Comparison of ENCODE assay signal across 22 mouse cellular contexts in genomic region chr1:175317264-175317663, GRCm38 (mm10).
DNase-seq lines count a peak whose midpoint lies in the region; ATAC-seq and TF ChIP-seq lines count a peak whose summit lies in the region.
"Had no signal": no experiment of that assay in that cellular context is flagged by ENCODE, and none has a peak within 500 bp of the region (broad histone marks: within the 10 kb centered on the region; RNA-seq: fewer than 3 reads in every experiment).

No protein-coding gene starts in this region.

- H3K4me2 ChIP-seq in kidney, embryonic 16.5 days (replicated peaks; ENCODE audit: low read depth, low read length), result no peak overlapping the region
- H3K4me2 ChIP-seq: embryonic facial prominence, embryonic 13.5 days; forebrain, embryonic 12.5 days; forebrain, embryonic 15.5 days; heart, embryonic 11.5 days; hindbrain, embryonic 12.5 days; hindbrain, embryonic 15.5 days had no signal

- DNase-seq in embryo, embryonic 10 days (ENCODE audit: low spot score), result peak; percentile 32
- DNase-seq in embryo, embryonic 11 days, result no peak
- DNase-seq in kidney, adult 2 months, result no peak
- DNase-seq in embryonic facial prominence, embryonic 10.5 days (ENCODE audit: low spot score), result peak; percentile 13
- DNase-seq in testis, postnatal 10 days (ENCODE audit: low spot score), result no peak
- DNase-seq: adrenal gland, adult 8-10 months; adrenal gland, postnatal 25 days; cerebellum, adult 11-12 months; cerebellum, adult 8-10 months; cerebellum, postnatal 10 days; cerebellum, postnatal 36 days; gastrocnemius, postnatal 10 days; heart, adult 11 months had no signal

- ATAC-seq in kidney, embryonic 16.5 days (ENCODE audit: low FRiP score, low TSS enrichment), result peak; percentile 88; the same call in 1 of the 2 replicates
- ATAC-seq: activated CD4-positive, CD25-positive, alpha-beta regulatory T cell, adult 4 months; forebrain, embryonic 15.5 days had no signal

- no peaks in the 10 kb centered on the region for H3K9me3 ChIP-seq in kidney, embryonic 16.5 days (ENCODE audit: low read length)
- H3K9me3 ChIP-seq in embryonic facial prominence, embryonic 10.5 days, result no peaks in the 10 kb centered on the region
- H3K9me3 ChIP-seq: embryonic facial prominence, embryonic 13.5 days; forebrain, embryonic 12.5 days; forebrain, embryonic 15.5 days; hindbrain, embryonic 12.5 days; hindbrain, embryonic 15.5 days had no signal

- no peaks in the 10 kb centered on the region for H3K27me3 ChIP-seq in kidney, embryonic 16.5 days (ENCODE audit: insufficient read depth, low read length)
- no peaks in the 10 kb centered on the region for H3K27me3 ChIP-seq in kidney, adult 2 months (replicated peaks; ENCODE audit: control insufficient read depth, insufficient read depth, low read length)
- H3K27me3 ChIP-seq in embryonic facial prominence, embryonic 10.5 days (replicated peaks; ENCODE audit: low read depth, poor library complexity, severe bottlenecking), result no peaks in the 10 kb centered on the region
- H3K27me3 ChIP-seq: embryonic facial prominence, embryonic 13.5 days; forebrain, embryonic 12.5 days; forebrain, embryonic 15.5 days; hindbrain, embryonic 12.5 days; hindbrain, embryonic 15.5 days had no signal

- H3K4me3 ChIP-seq in kidney, embryonic 16.5 days (ENCODE audit: low read length), result no peak overlapping the region
- no peak overlapping the region for H3K4me3 ChIP-seq in kidney, adult 2 months (ENCODE audit: insufficient read depth, low read depth, low read length)
- no peak overlapping the region for H3K4me3 ChIP-seq in embryonic facial prominence, embryonic 10.5 days
- H3K4me3 ChIP-seq: embryonic facial prominence, embryonic 13.5 days; erythroblast, embryonic 14.5 days; forebrain, embryonic 12.5 days; forebrain, embryonic 15.5 days; hindbrain, embryonic 12.5 days; hindbrain, embryonic 15.5 days had no signal

- WGBS in kidney, embryonic 16.5 days, result 9% methylated on average over 1 of the region's 1 CpGs
- WGBS in kidney, adult 2 months, result 15% methylated on average over 1 of the region's 1 CpGs
- 19% methylated on average over 1 of the region's 1 CpGs for WGBS in embryonic facial prominence, embryonic 10.5 days

- no peaks in the 10 kb centered on the region for H3K36me3 ChIP-seq in kidney, embryonic 16.5 days (ENCODE audit: insufficient read depth, low read length)
- no peaks in the 10 kb centered on the region for H3K36me3 ChIP-seq in kidney, adult 2 months (ENCODE audit: control insufficient read depth, insufficient read depth, low read length)
- no peaks in the 10 kb centered on the region for H3K36me3 ChIP-seq in embryonic facial prominence, embryonic 10.5 days (replicated peaks)
- H3K36me3 ChIP-seq: embryonic facial prominence, embryonic 13.5 days; forebrain, embryonic 12.5 days; forebrain, embryonic 15.5 days; hindbrain, embryonic 12.5 days; hindbrain, embryonic 15.5 days had no signal

- no peak overlapping the region for H3K27ac ChIP-seq in kidney, embryonic 16.5 days (ENCODE audit: low read length)
- no peak overlapping the region for H3K27ac ChIP-seq in kidney, adult 2 months (ENCODE audit: insufficient read depth, low read depth, low read length)
- H3K27ac ChIP-seq in embryonic facial prominence, embryonic 10.5 days (replicated peaks), result no peak overlapping the region
- H3K27ac ChIP-seq: embryonic facial prominence, embryonic 13.5 days; forebrain, embryonic 12.5 days; forebrain, embryonic 15.5 days; hindbrain, embryonic 12.5 days; hindbrain, embryonic 15.5 days had no signal

- TF ChIP-seq CTCF in kidney, adult 2 months (conservative IDR thresholded peaks at IDR 0.05; ENCODE audit: insufficient read depth, insufficient read length, low read depth, low read length), result no peak

- H3K9ac ChIP-seq in kidney, embryonic 16.5 days (replicated peaks; ENCODE audit: low read length), result no peak overlapping the region
- H3K9ac ChIP-seq: embryonic facial prominence, embryonic 13.5 days; forebrain, embryonic 12.5 days; forebrain, embryonic 15.5 days; hindbrain, embryonic 12.5 days; hindbrain, embryonic 15.5 days had no signal

- H3K4me1 ChIP-seq in kidney, embryonic 16.5 days (ENCODE audit: insufficient read depth, low read length), result no peaks in the 10 kb centered on the region
- no peaks in the 10 kb centered on the region for H3K4me1 ChIP-seq in kidney, adult 2 months (ENCODE audit: control insufficient read depth, insufficient read depth, low read length)
- peaks cover 6% of the 10 kb centered on the region for H3K4me1 ChIP-seq in embryonic facial prominence, embryonic 10.5 days
- H3K4me1 ChIP-seq: hindbrain, embryonic 12.5 days; hindbrain, embryonic 15.5 days had no signal

- no peak for TF ChIP-seq POLR2A in kidney, adult 2 months (IDR thresholded peaks at IDR 0.05; ENCODE audit: low read depth, low read length)

Comparison
In these comparisons a context has a peak if more than half of its experiments do, and no peak if none do; other contexts are left out.
1. DNase-seq: peak in embryo, embryonic 10 days (single experiment) and embryonic facial prominence, embryonic 10.5 days (single experiment); none in embryo, embryonic 11 days (single experiment), kidney, adult 2 months (single experiment) and testis, postnatal 10 days (single experiment).